Mouse (Mus musculus): ENCODE results near the gene Diaph2. TPM values are rescaled to one million over a fixed set of nuclear protein-coding genes. Genes with fewer than 3 reads are reported as not detected.
"Not testable (repeated sequence)": the region's sequence is repeated elsewhere in the genome, so short reads cannot be mapped to it uniquely, and the experiment has no call there.

Diaph2 gene
- polyA plus RNA-seq, 1 experiment from 2014 or later = 3.7 TPM

GRCm38 (mm10) chrX:130407471-130407870 is 657.9 kb downstream of the Diaph2 start:
- not testable (repeated sequence) for H3K4me1 ChIP-seq; DNase-seq (ENCODE audit: extremely low spot score, low spot score); H3K4me3 ChIP-seq; H3K36me3 ChIP-seq (replicated peaks); H3K27me3 ChIP-seq (ENCODE audit: poor library complexity, severe bottlenecking); H3K27ac ChIP-seq; H3K9me3 ChIP-seq
- 90% methylated on average over 3 of the region's 3 CpGs for WGBS

- 95% methylated on average over 1 of the region's 1 CpGs for WGBS
- H3K4me3 ChIP-seq = no peak overlapping the region
- H3K27me3 ChIP-seq (ENCODE audit: poor library complexity, severe bottlenecking) = no peaks in the 10 kb centered on the region
- no peaks in the 10 kb centered on the region for H3K9me3 ChIP-seq
- no peaks in the 10 kb centered on the region for H3K4me1 ChIP-seq
- no peaks in the 10 kb centered on the region for H3K36me3 ChIP-seq (replicated peaks)
- no peak for DNase-seq (ENCODE audit: extremely low spot score, low spot score)
- no peak overlapping the region for H3K27ac ChIP-seq
These were observed 659.4 kb downstream of the Diaph2 start for GRCm38 (mm10) chrX:130408985-130409384.

GRCm38 (mm10) chrX:130423134-130423533 is 673.6 kb downstream of the Diaph2 start:
- DNase-seq (ENCODE audit: extremely low spot score, low spot score) = no peak
- Histone ChIP-seq H3K9me3 (no peaks in the 10 kb centered on the region), H3K36me3 (replicated peaks) (no peaks in the 10 kb centered on the region), H3K27ac (no peak overlapping the region), H3K4me3 (no peak overlapping the region), H3K27me3 (ENCODE audit: poor library complexity, severe bottlenecking) (no peaks in the 10 kb centered on the region; the same call in 1 of the 2 replicates), H3K4me1 (no peaks in the 10 kb centered on the region)
- 88% methylated on average over 2 of the region's 2 CpGs for WGBS

- Histone ChIP-seq H3K27me3 (ENCODE audit: poor library complexity, severe bottlenecking) (peaks cover 18% of the 10 kb centered on the region), H3K36me3 (replicated peaks) (no peaks in the 10 kb centered on the region), H3K4me1 (no peaks in the 10 kb centered on the region), H3K4me3 (no peak overlapping the region), H3K27ac (no peak overlapping the region), H3K9me3 (no peaks in the 10 kb centered on the region)
- WGBS = 58% methylated on average over 4 of the region's 4 CpGs
- DNase-seq (ENCODE audit: extremely low spot score, low spot score) = no peak
These were observed 702.4 kb downstream of the Diaph2 start for GRCm38 (mm10) chrX:130451822-130452487.

- no peak for DNase-seq (ENCODE audit: extremely low spot score, low spot score)
- no peaks in the 10 kb centered on the region for H3K9me3 ChIP-seq
- no peaks in the 10 kb centered on the region for H3K4me1 ChIP-seq
- H3K27ac ChIP-seq = no peak overlapping the region
- 93% methylated on average over 4 of the region's 4 CpGs for WGBS
- H3K27me3 ChIP-seq (ENCODE audit: poor library complexity, severe bottlenecking) = peaks cover 18% of the 10 kb centered on the region
- no peak overlapping the region for H3K4me3 ChIP-seq
- no peaks in the 10 kb centered on the region for H3K36me3 ChIP-seq (replicated peaks)
These were observed 702.9 kb downstream of the Diaph2 start for GRCm38 (mm10) chrX:130452488-130452823.

GRCm38 (mm10) chrX:130473133-130473532 is 723.6 kb downstream of the Diaph2 start:
- 56% methylated on average over 2 of the region's 2 CpGs for WGBS
- H3K4me1 ChIP-seq = no peaks in the 10 kb centered on the region

GRCm38 (mm10) chrX:130480877-130481276 is 731.3 kb downstream of the Diaph2 start:
- WGBS = 89% methylated on average over 1 of the region's 1 CpGs
- peaks cover 23% of the 10 kb centered on the region for H3K27me3 ChIP-seq (ENCODE audit: poor library complexity, severe bottlenecking)
- no peak for DNase-seq (ENCODE audit: extremely low spot score, low spot score)
- no peaks in the 10 kb centered on the region for H3K9me3 ChIP-seq
- no peaks in the 10 kb centered on the region for H3K36me3 ChIP-seq (replicated peaks)
- no peak overlapping the region for H3K4me3 ChIP-seq
- H3K4me1 ChIP-seq = no peaks in the 10 kb centered on the region
- no peak overlapping the region for H3K27ac ChIP-seq

More at GRCm38 (mm10) chrX:130473133-130473532, 723.6 kb downstream of the Diaph2 start:
- H3K27ac ChIP-seq = no peak overlapping the region
- no peaks in the 10 kb centered on the region for H3K9me3 ChIP-seq
- DNase-seq (ENCODE audit: extremely low spot score, low spot score) = no peak
- H3K36me3 ChIP-seq (replicated peaks) = no peaks in the 10 kb centered on the region
- H3K27me3 ChIP-seq (ENCODE audit: poor library complexity, severe bottlenecking) = peaks cover 17% of the 10 kb centered on the region
- H3K4me3 ChIP-seq = no peak overlapping the region

- 77% methylated on average over 12 of the region's 12 CpGs for WGBS
- peaks cover 52% of the 10 kb centered on the region for H3K27me3 ChIP-seq (ENCODE audit: poor library complexity, severe bottlenecking)
These were observed 753.3 kb downstream of the Diaph2 start for GRCm38 (mm10) chrX:130502680-130503464.

GRCm38 (mm10) chrX:130503465-130503860 is 753.9 kb downstream of the Diaph2 start:
- Histone ChIP-seq H3K9me3 (no peaks in the 10 kb centered on the region), H3K4me3 (no peak overlapping the region), H3K27me3 (ENCODE audit: poor library complexity, severe bottlenecking) (peaks cover 52% of the 10 kb centered on the region), H3K4me1 (peaks cover 19% of the 10 kb centered on the region), H3K36me3 (replicated peaks) (no peaks in the 10 kb centered on the region), H3K27ac (no peak overlapping the region)
- DNase-seq (ENCODE audit: extremely low spot score, low spot score) = no peak
- 84% methylated on average over 3 of the region's 3 CpGs for WGBS

More at GRCm38 (mm10) chrX:130502680-130503464, 753.3 kb downstream of the Diaph2 start:
- Histone ChIP-seq H3K4me3 (no peak overlapping the region), H3K9me3 (no peaks in the 10 kb centered on the region), H3K36me3 (replicated peaks) (no peaks in the 10 kb centered on the region), H3K27ac (no peak overlapping the region), H3K4me1 (peaks cover 19% of the 10 kb centered on the region)
- no peak for DNase-seq (ENCODE audit: extremely low spot score, low spot score)

- WGBS = 29% methylated on average over 5 of the region's 5 CpGs
- Histone ChIP-seq H3K9me3 (no peaks in the 10 kb centered on the region), H3K4me3 (no peak overlapping the region), H3K4me1 (peaks cover 19% of the 10 kb centered on the region), H3K36me3 (replicated peaks) (no peaks in the 10 kb centered on the region), H3K27ac (no peak overlapping the region), H3K27me3 (ENCODE audit: poor library complexity, severe bottlenecking) (peaks cover 56% of the 10 kb centered on the region)
- DNase-seq (ENCODE audit: extremely low spot score, low spot score) = no peak
These were observed 756.1 kb downstream of the Diaph2 start for GRCm38 (mm10) chrX:130505626-130506025.

Measured in forebrain, embryonic 10.5 days (tissue).